Mouse (Mus musculus) large intestine, adult 2 months (tissue): ENCODE data around the gene Mark3. TPM values are rescaled to one million over a fixed set of nuclear protein-coding genes. Genes with fewer than 3 reads are reported as not detected.
A peak's percentile ranks its signal among the peaks of the same experiment; 100 is the strongest.
"Not testable (repeated sequence)": the region's sequence is repeated elsewhere in the genome, so short reads cannot be mapped to it uniquely, and the experiment has no call there.

Experiments used
- DNase-seq: peaks from one replicate; pipeline ENCODE4 v3.0.0-alpha.2; 2012; ENCODE audit warnings: low read depth, low spot score
- WGBS: fragments of 180-500 bp; shearing (Covaris S2); methylation state at CpG from one replicate; pipeline ENCODE4 v1.1.7; 2018; 5-methylcytosine and 5-hydroxymethylcytosine counted together
- polyA plus RNA-seq: library from polyadenylated mRNA; depleted of rRNA; stranded (reverse); fragments of >200 nt; gene quantifications from 2 replicates; pipeline ENCODE4 v1.2.3, GENCODE M21; 2012; rRNA removed

The Mark3 gene
- 22.5 and 31.3 TPM in 2 replicates for polyA plus RNA-seq

- DNase-seq: peak; percentile 73
- under 1% methylated on average over 72 of the region's 75 CpGs for WGBS
Observed at GRCm38 (mm10) chr12:111574074-111574886, at the start of gene Mark3. Mark3 (plus strand) TSS chr12:111574523.

GRCm38 (mm10) chr12:111524883-111525282, 49.4 kb upstream of the Mark3 start:
- WGBS: 80% methylated on average over 3 of the region's 3 CpGs

GRCm38 (mm10) chr12:111527643-111528281, 46.6 kb upstream of the Mark3 start:
- WGBS: 49% methylated on average over 8 of the region's 8 CpGs

More at GRCm38 (mm10) chr12:111524883-111525282, 49.4 kb upstream of the Mark3 start:
- no peak for DNase-seq

GRCm38 (mm10) chr12:111529192-111529591, 45.1 kb upstream of the Mark3 start:
- 24% methylated on average over 8 of the region's 8 CpGs for WGBS
- no peak for DNase-seq

More at GRCm38 (mm10) chr12:111527643-111528281, 46.6 kb upstream of the Mark3 start:
- no peak for DNase-seq

GRCm38 (mm10) chr12:111533096-111533794, 41.1 kb upstream of the Mark3 start:
- 81% methylated on average over 11 of the region's 11 CpGs for WGBS
- DNase-seq: no peak

GRCm38 (mm10) chr12:111535281-111535680, 39.0 kb upstream of the Mark3 start:
- no peak for DNase-seq
- 25% methylated on average over 6 of the region's 6 CpGs for WGBS

- DNase-seq: no peak
- 30% methylated on average over 5 of the region's 5 CpGs for WGBS
Observed at GRCm38 (mm10) chr12:111535762-111536161, 38.6 kb upstream of the Mark3 start.

- no peak for DNase-seq
- WGBS: 27% methylated on average over 4 of the region's 4 CpGs
Observed at GRCm38 (mm10) chr12:111536746-111537145, 37.6 kb upstream of the Mark3 start.

- DNase-seq: no peak
- WGBS: under 1% methylated on average over 22 of the region's 22 CpGs
Observed at GRCm38 (mm10) chr12:111537341-111537740, 37.0 kb upstream of the Mark3 start.

- DNase-seq: peak; percentile 99
Observed at GRCm38 (mm10) chr12:111537796-111538291, 36.5 kb upstream of the Mark3 start, which contains the start of gene Eif5. Eif5 (plus strand) TSS chr12:111538016.

GRCm38 (mm10) chr12:111538292-111539040, 35.9 kb upstream of the Mark3 start:
- no peak for DNase-seq
- WGBS: under 1% methylated on average over 109 of the region's 111 CpGs

More at GRCm38 (mm10) chr12:111537796-111538291, 36.5 kb upstream of the Mark3 start, which contains the start of gene Eif5:
- WGBS: under 1% methylated on average over 47 of the region's 47 CpGs

- no peak for DNase-seq
Observed at GRCm38 (mm10) chr12:111539041-111539345, 35.3 kb upstream of the Mark3 start.

GRCm38 (mm10) chr12:111547070-111547469, 27.3 kb upstream of the Mark3 start:
- 63% methylated on average over 3 of the region's 3 CpGs for WGBS
- no peak for DNase-seq

More at GRCm38 (mm10) chr12:111539041-111539345, 35.3 kb upstream of the Mark3 start:
- 2% methylated on average over 18 of the region's 18 CpGs for WGBS

GRCm38 (mm10) chr12:111548555-111549289, 25.6 kb upstream of the Mark3 start:
- DNase-seq: no peak
- WGBS: 54% methylated on average over 2 of the region's 2 CpGs

GRCm38 (mm10) chr12:111550679-111551078, 23.6 kb upstream of the Mark3 start:
- 60% methylated on average over 1 of the region's 1 CpGs for WGBS
- DNase-seq: no peak

GRCm38 (mm10) chr12:111552342-111552741, 22.0 kb upstream of the Mark3 start:
- 73% methylated on average over 8 of the region's 8 CpGs for WGBS
- no peak for DNase-seq

GRCm38 (mm10) chr12:111555357-111555756, 19.0 kb upstream of the Mark3 start:
- no peak for DNase-seq
- WGBS: 45% methylated on average over 4 of the region's 4 CpGs

- WGBS: 83% methylated on average over 5 of the region's 5 CpGs
- not testable (repeated sequence) for DNase-seq
Observed at GRCm38 (mm10) chr12:111555893-111556292, 18.4 kb upstream of the Mark3 start.

- no peak for DNase-seq
- 53% methylated on average over 6 of the region's 6 CpGs for WGBS
Observed at GRCm38 (mm10) chr12:111557538-111557937, 16.8 kb upstream of the Mark3 start.
